Mouse (Mus musculus) thymus, postnatal 4 days (tissue): ENCODE measurements around the gene 2510009E07Rik.

Experiments
- DNase-seq: peaks from one replicate; pipeline ENCODE4 v3.0.0; 2021

The 2510009E07Rik gene

GRCm38 (mm10) chr16:21694463-21695241, at the start of gene 2510009E07Rik:
TSS of gene 2510009E07Rik (minus strand) at chr16:21694665.
- DNase-seq: peak; percentile 89

- no peak for DNase-seq
These were observed 48.9 kb upstream of the 2510009E07Rik start for GRCm38 (mm10) chr16:21743401-21743800.

- DNase-seq: no peak
These were observed 48.4 kb upstream of the 2510009E07Rik start for GRCm38 (mm10) chr16:21742898-21743297.

GRCm38 (mm10) chr16:21742191-21742870, 47.9 kb upstream of the 2510009E07Rik start:
- DNase-seq: no peak

DNA sequence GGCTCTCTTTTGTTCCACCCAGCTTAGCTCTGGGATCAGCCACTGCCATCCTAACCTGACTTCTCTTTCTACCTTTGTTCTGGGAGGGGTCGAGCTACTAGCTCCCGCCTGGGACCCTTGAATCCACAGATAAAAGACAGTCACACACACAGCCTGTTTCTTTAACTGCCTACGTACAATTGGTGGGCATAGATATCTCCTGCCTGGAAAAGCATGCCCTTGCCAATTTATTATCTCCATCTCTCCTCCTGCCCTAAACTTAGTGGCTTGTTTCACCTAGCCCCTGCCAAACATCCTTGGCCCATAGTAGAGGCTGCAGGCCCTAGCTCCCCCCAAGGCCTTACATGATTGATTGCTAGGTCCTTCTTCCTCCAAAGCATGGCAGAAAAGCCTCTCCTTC, 47.1 kb upstream of the 2510009E07Rik start:
- no peak for DNase-seq

GRCm38 (mm10) chr16:21735638-21736037, 41.2 kb upstream of the 2510009E07Rik start:
- no peak for DNase-seq

DNA sequence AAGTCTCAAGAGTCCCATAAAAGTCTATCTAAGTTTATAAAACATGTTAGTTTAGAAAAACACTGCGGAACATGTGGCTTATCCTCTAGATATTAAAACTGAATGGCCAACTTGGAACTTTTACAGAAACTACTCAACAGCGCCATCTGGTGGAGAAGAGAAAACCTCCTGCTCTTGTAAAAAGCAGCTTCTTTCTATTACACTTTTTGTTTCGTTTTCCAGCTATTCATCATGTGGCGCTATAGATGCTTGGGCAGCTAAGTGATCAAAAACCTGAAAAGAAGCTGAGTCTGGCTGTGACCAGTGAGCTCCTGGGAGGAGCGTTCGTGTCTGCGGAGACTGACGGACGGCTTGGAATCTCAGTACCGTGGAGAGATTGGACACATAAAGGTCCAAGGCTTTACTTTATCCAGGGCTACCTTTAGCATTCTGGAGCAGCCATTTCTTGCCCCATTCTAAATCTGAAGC, 33.5 kb upstream of the 2510009E07Rik start:
- peak; percentile 82 for DNase-seq

- no peak for DNase-seq
These were observed 33.0 kb upstream of the 2510009E07Rik start for GRCm38 (mm10) chr16:21727421-21727820.

- DNase-seq: no peak
These were observed 29.8 kb upstream of the 2510009E07Rik start for GRCm38 (mm10) chr16:21724261-21724660.

- no peak for DNase-seq
These were observed 25.3 kb upstream of the 2510009E07Rik start for GRCm38 (mm10) chr16:21719770-21720169.

DNA sequence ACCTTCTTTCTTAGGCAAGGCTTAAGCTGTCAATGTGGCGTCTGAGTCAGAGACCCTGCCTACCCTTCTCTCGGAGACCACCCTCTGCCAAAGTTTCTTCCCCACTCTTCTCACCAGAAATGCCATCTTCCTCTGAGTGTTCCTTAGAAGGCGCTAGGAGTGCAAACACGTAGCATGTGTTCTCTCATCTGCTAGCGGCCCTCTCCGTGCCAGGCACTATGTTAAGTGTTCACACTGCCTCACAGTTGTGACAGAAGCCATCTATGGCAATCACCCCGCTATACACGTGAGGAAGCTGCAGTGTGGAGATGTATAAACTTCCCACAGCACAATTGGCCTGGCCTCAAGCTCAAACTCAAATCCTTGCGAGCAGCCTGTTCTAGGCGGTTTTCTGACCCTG, 20.1 kb upstream of the 2510009E07Rik start:
- no peak for DNase-seq

DNA sequence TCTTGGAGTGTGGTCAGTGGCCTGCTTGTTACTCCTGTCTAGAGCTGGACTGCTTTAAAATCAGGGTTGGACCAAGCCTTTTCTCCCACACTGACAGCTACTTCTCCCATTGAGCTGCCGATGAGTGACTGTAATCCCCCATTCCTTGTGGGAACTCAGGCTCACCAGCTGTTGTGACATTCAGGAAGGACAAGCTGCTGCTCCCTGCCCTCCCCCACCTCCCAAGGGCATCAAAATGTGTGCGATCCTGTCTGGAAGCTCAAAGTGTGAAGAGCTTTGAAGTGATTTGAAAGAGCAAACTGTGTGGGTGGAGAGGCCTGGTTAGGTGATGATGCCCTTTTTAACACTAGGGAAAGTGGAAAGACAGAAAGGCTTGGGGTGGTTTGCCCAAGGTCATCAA, 15.9 kb upstream of the 2510009E07Rik start:
- no peak for DNase-seq

- DNase-seq: no peak
These were observed 10.2 kb upstream of the 2510009E07Rik start for GRCm38 (mm10) chr16:21704691-21705090.

DNA sequence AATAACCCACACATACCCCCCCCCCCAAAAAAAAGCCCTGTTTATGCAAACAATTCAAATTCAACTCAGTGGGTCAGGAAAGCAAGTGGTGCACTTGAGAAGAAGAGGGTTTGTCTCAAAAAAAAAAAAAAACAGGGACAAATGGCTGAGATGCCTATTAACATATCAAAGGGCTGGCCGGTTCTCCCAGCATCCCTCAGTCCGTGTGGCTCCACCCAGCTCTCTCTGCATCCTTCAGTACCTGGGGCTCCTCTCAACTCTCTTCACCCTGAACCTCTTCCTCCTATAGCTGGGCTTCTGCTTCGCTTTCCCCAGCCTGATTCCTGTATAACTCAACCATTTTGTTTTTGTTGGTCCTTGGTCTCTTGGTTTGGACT, 7.8 kb upstream of the 2510009E07Rik start:
- no peak for DNase-seq

- DNase-seq: no peak
These were observed 7.3 kb upstream of the 2510009E07Rik start for GRCm38 (mm10) chr16:21701611-21702313.

DNA sequence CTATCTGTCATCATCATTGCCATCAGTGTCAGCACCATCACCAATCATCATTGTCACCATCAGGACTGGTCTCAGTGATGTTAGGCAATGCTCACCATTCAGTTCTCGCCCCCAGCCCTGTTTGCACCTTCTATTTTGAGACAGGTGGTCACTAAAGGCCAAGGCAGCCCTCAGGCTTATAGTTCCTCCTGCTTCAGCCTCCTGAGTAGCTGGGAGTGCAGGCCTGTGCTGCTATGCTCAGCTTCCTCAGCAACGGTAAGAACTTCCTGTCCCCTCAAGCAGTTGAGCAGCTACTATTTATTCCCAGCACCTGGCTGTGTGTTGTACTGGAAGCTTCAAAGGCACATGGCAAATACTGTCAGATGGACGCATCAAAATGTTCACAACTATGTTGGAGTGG, 3.7 kb upstream of the 2510009E07Rik start:
- no peak for DNase-seq

DNA sequence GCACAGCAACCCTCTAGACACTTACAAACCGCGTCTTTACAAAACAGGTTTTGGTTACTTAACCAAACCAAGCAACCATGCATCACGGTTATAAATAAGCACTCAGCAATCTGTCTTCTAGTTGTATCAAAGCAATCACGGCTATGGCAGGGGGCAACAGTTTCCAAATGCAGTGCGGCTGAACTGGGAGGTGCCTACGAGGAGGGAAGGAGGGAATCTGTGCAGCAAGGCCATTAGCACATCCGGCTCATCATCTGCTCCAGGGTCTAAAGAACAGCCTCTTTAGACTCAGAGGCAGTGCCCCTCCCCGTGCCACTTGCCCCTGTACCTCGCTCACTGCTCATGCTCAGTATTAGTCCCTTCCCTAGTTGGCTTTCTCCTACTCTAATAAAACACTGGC, 2.5 kb upstream of the 2510009E07Rik start:
- no peak for DNase-seq

- DNase-seq: peak; percentile 33
These were observed 745 bp upstream of the 2510009E07Rik start for GRCm38 (mm10) chr16:21695242-21695578.

DNA sequence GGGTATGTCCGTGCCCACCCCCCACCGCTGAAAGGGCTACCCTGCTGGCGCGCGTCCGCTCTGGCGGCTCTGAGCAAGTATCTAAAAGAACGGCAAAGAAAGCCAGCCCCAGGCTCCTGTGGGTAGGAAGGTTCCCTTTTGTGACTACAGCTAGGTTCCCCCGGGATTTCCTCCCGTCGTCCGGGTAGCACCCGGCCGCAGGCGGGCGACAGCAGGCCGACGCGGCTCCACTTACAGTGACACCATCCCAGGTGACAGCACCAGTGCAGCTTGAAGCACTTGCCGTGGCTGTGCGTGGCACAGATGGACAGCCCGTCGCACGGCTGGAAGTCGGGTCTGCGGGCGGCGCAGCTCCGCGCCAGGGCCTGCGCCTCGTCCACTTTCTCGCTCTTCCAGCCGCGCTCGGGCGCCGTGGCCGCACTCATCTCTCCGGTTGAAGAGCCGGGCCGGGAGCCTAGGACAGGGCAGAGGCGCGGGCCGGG, 443 bp downstream of the 2510009E07Rik start:
- DNase-seq: peak; percentile 69

GRCm38 (mm10) chr16:21690216-21690755, 4.2 kb downstream of the 2510009E07Rik start:
- no peak for DNase-seq

DNA sequence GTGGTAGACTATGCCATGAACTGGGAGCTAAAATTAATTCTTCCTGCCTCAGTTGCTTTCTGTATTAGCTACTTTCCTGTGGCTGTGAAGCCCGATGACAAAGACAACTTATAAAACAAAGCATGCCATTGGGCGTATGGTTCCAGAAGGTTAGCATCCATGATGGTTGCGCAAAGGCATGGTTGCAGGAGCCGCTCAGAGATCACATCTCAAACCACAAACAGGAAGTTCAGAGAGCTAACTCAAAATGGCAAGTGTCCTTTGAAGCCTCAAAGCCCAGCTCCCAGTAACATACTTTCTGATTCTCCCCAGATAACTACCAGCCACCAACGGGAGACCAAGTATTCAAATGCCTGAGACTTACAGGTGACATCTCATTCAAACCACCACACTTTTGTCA, 5.3 kb downstream of the 2510009E07Rik start:
- peak; percentile 56 for DNase-seq

DNA sequence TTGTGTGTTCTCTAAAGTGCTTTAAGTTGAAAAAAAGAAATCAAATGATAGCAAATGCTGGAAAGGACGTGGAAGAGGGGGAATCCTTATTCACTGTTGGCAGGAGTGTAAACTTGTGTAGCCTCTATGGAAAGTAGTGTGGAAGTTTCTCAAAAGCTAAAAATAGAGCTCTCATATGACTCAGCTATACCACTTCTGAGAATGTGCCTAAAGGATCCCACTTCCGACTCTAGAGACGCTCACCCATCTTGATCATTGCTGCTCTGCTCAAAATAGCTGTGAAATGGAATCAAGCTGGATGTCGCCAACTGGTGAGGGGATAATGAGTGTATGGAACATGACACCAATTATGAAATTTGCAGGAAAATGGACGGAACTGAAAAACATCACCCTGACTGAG, 7.1 kb downstream of the 2510009E07Rik start:
- DNase-seq: no peak

GRCm38 (mm10) chr16:21676791-21677190, 17.7 kb downstream of the 2510009E07Rik start:
- no peak for DNase-seq
